Mouse (Mus musculus): ENCODE measurements around the gene Ddx54. TPM values are rescaled to one million over a fixed set of nuclear protein-coding genes. Genes with fewer than 3 reads are reported as not detected.

Gene Ddx54
- polyA plus RNA-seq, 1 experiment: 14.9 TPM

- Histone ChIP-seq H3K36me3 (ENCODE audit: control insufficient read depth, insufficient read depth, low read length) (no peaks in the 10 kb centered on the region), H3K4me1 (ENCODE audit: control insufficient read depth, insufficient read depth, low read length) (peaks cover 6% of the 10 kb centered on the region), H3K27me3 (ENCODE audit: control insufficient read depth, insufficient read depth, low read length) (no peaks in the 10 kb centered on the region), H3K4me3 (ENCODE audit: control insufficient read depth, low read depth, low read length) (no peak overlapping the region), H3K27ac (ENCODE audit: control insufficient read depth, insufficient read depth, low read depth, low read length) (no peak overlapping the region)
- TF ChIP-seq CTCF (IDR thresholded peaks at IDR 0.05; ENCODE audit: control insufficient read depth, insufficient read depth, insufficient replicate concordance, low read depth, low read length) (no peak), POLR2A (IDR thresholded peaks at IDR 0.05; ENCODE audit: control insufficient read depth, low read depth, low read length) (no peak)
Measured at GRCm38 (mm10) chr5:120574469-120575063, 38.0 kb upstream of the Ddx54 start.

- H3K4me3 ChIP-seq (ENCODE audit: control insufficient read depth, low read depth, low read length): no peak overlapping the region
- peaks cover 9% of the 10 kb centered on the region for H3K4me1 ChIP-seq (ENCODE audit: control insufficient read depth, insufficient read depth, low read length)
- no peak for TF ChIP-seq CTCF (IDR thresholded peaks at IDR 0.05; ENCODE audit: control insufficient read depth, insufficient read depth, insufficient replicate concordance, low read depth, low read length)
- TF ChIP-seq POLR2A (IDR thresholded peaks at IDR 0.05; ENCODE audit: control insufficient read depth, low read depth, low read length): no peak
- H3K27me3 ChIP-seq (ENCODE audit: control insufficient read depth, insufficient read depth, low read length): no peaks in the 10 kb centered on the region
- H3K36me3 ChIP-seq (ENCODE audit: control insufficient read depth, insufficient read depth, low read length): no peaks in the 10 kb centered on the region
- no peak overlapping the region for H3K27ac ChIP-seq (ENCODE audit: control insufficient read depth, insufficient read depth, low read depth, low read length)
Measured at GRCm38 (mm10) chr5:120576781-120577301, 35.7 kb upstream of the Ddx54 start.

GRCm38 (mm10) chr5:120577935-120578441 lies 34.6 kb upstream of the Ddx54 start:
- H3K27ac ChIP-seq (ENCODE audit: control insufficient read depth, insufficient read depth, low read depth, low read length): no peak overlapping the region
- no peaks in the 10 kb centered on the region for H3K27me3 ChIP-seq (ENCODE audit: control insufficient read depth, insufficient read depth, low read length)

GRCm38 (mm10) chr5:120578504-120579081 lies 33.9 kb upstream of the Ddx54 start:
- no peaks in the 10 kb centered on the region for H3K27me3 ChIP-seq (ENCODE audit: control insufficient read depth, insufficient read depth, low read length)
- H3K4me3 ChIP-seq (ENCODE audit: control insufficient read depth, low read depth, low read length): no peak overlapping the region
- no peak overlapping the region for H3K27ac ChIP-seq (ENCODE audit: control insufficient read depth, insufficient read depth, low read depth, low read length)
- no peaks in the 10 kb centered on the region for H3K36me3 ChIP-seq (ENCODE audit: control insufficient read depth, insufficient read depth, low read length)
- TF ChIP-seq POLR2A (IDR thresholded peaks at IDR 0.05; ENCODE audit: control insufficient read depth, low read depth, low read length) (no peak), CTCF (IDR thresholded peaks at IDR 0.05; ENCODE audit: control insufficient read depth, insufficient read depth, insufficient replicate concordance, low read depth, low read length) (no peak)
- H3K4me1 ChIP-seq (ENCODE audit: control insufficient read depth, insufficient read depth, low read length): peaks cover 9% of the 10 kb centered on the region

More at GRCm38 (mm10) chr5:120577935-120578441, 34.6 kb upstream of the Ddx54 start:
- no peak for TF ChIP-seq POLR2A (IDR thresholded peaks at IDR 0.05; ENCODE audit: control insufficient read depth, low read depth, low read length)
- no peak for TF ChIP-seq CTCF (IDR thresholded peaks at IDR 0.05; ENCODE audit: control insufficient read depth, insufficient read depth, insufficient replicate concordance, low read depth, low read length)
- peaks cover 9% of the 10 kb centered on the region for H3K4me1 ChIP-seq (ENCODE audit: control insufficient read depth, insufficient read depth, low read length)
- H3K36me3 ChIP-seq (ENCODE audit: control insufficient read depth, insufficient read depth, low read length): no peaks in the 10 kb centered on the region
- H3K4me3 ChIP-seq (ENCODE audit: control insufficient read depth, low read depth, low read length): no peak overlapping the region

GRCm38 (mm10) chr5:120579211-120579897 lies 33.2 kb upstream of the Ddx54 start:
- Histone ChIP-seq H3K27me3 (ENCODE audit: control insufficient read depth, insufficient read depth, low read length) (no peaks in the 10 kb centered on the region), H3K36me3 (ENCODE audit: control insufficient read depth, insufficient read depth, low read length) (no peaks in the 10 kb centered on the region), H3K4me3 (ENCODE audit: control insufficient read depth, low read depth, low read length) (no peak overlapping the region), H3K4me1 (ENCODE audit: control insufficient read depth, insufficient read depth, low read length) (peaks cover 9% of the 10 kb centered on the region), H3K27ac (ENCODE audit: control insufficient read depth, insufficient read depth, low read depth, low read length) (no peak overlapping the region)
- TF ChIP-seq POLR2A (IDR thresholded peaks at IDR 0.05; ENCODE audit: control insufficient read depth, low read depth, low read length): no peak
- no peak for TF ChIP-seq CTCF (IDR thresholded peaks at IDR 0.05; ENCODE audit: control insufficient read depth, insufficient read depth, insufficient replicate concordance, low read depth, low read length)

GRCm38 (mm10) chr5:120579898-120580626 lies 32.5 kb upstream of the Ddx54 start:
- no peaks in the 10 kb centered on the region for H3K27me3 ChIP-seq (ENCODE audit: control insufficient read depth, insufficient read depth, low read length)
- no peak overlapping the region for H3K27ac ChIP-seq (ENCODE audit: control insufficient read depth, insufficient read depth, low read depth, low read length)
- no peaks in the 10 kb centered on the region for H3K36me3 ChIP-seq (ENCODE audit: control insufficient read depth, insufficient read depth, low read length)
- TF ChIP-seq CTCF (IDR thresholded peaks at IDR 0.05; ENCODE audit: control insufficient read depth, insufficient read depth, insufficient replicate concordance, low read depth, low read length) (no peak), POLR2A (IDR thresholded peaks at IDR 0.05; ENCODE audit: control insufficient read depth, low read depth, low read length) (no peak)
- H3K4me1 ChIP-seq (ENCODE audit: control insufficient read depth, insufficient read depth, low read length): peaks cover 12% of the 10 kb centered on the region
- no peak overlapping the region for H3K4me3 ChIP-seq (ENCODE audit: control insufficient read depth, low read depth, low read length)

Measured in testis, adult 2 months (tissue).